Mouse (Mus musculus) lung, adult 18-20 months (tissue): ENCODE measurements at regions not wholly inside any gene's neighbourhood (a gene's known extent, or its start where the extent isn't known, plus 50 kb on each side); places are given as distances from the start of the nearest gene placed in this dataset.
A peak's percentile ranks its signal among the peaks of the same experiment; 100 is the strongest.

ENCODE experiments used
- DNase-seq, 2 experiments: peaks; one replicate each; pipeline ENCODE4 v3.0.0; 2022; ENCODE audit warnings: mixed read lengths in 2 of 2

GRCm38 (mm10) chr1:136784178-136784577 lies 159.5 kb downstream of the Zfp281 start:
- peak; percentile 52 to 63 for DNase-seq

DNA sequence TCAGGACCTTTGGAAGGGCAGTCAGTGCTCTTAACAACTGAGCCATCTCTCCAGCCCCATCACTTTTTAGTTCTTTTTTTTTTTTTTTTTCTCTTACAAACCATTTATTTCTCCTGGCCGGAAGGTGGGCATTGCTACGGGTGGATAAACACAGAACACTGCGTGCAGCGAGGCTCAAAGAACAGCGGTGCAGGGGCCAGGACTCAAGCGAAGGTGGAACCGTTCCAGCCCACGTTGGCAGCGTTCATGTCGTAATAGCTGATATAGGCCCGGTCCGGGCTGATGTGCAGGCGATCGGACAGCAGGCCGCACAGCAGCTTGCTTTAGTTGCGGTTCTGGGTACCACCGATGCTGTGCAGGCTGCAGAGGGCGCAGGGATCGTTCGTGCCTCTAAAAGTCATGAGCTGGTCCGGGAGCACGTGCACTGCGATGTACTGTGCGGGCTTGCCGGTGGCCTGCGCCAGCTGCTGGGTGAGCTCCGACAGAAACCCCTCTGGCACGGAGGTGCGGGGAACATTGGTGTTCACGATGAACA lies 164.3 kb downstream of the Zfp281 start:
- no peak for DNase-seq

- DNase-seq, result no peak
These were observed 166.9 kb downstream of the Zfp281 start for GRCm38 (mm10) chr1:136791641-136792040.
